Mouse (Mus musculus) forebrain, embryonic 13.5 days (tissue): Measurements from ENCODE around the gene Cdkl5. TPM values are rescaled to one million over a fixed set of nuclear protein-coding genes. Genes with fewer than 3 reads are reported as not detected.

Experiments used
- ATAC-seq: fragments of 200-750 bp; cut with Nextera tagmentation; 2 replicates; pipeline ENCODE4 v1.8.0; 2017
- H3K27ac ChIP-seq: fragments of 300-500 bp; sonication (generic); 2 replicates; pipeline ENCODE4 v1.5.1; 2015; ENCODE audit warnings: inconsistent platforms, mild to moderate bottlenecking, moderate library complexity
- H3K27me3 ChIP-seq: fragments of 300-500 bp; sonication (generic); 2 replicates; pipeline ENCODE4 v1.6.1; 2015; ENCODE audit warnings: mild to moderate bottlenecking, inconsistent platforms
- H3K36me3 ChIP-seq: fragments of 300-500 bp; sonication (generic); 2 replicates; pipeline ENCODE4 v1.6.1; 2015; ENCODE audit warnings: mild to moderate bottlenecking, inconsistent platforms; ENCODE audit not compliant: poor library complexity, severe bottlenecking
- H3K4me1 ChIP-seq: fragments of 300-500 bp; sonication (generic); 2 replicates; pipeline ENCODE4 v1.6.1; 2015; ENCODE audit warnings: inconsistent platforms
- H3K4me2 ChIP-seq: fragments of 300-500 bp; sonication (generic); 2 replicates; pipeline ENCODE4 v1.6.1; 2015; ENCODE audit warnings: inconsistent platforms, mild to moderate bottlenecking, moderate library complexity
- H3K4me3 ChIP-seq: fragments of 300-500 bp; sonication (generic); 2 replicates; pipeline ENCODE4 v1.5.1; 2015; ENCODE audit warnings: mild to moderate bottlenecking, inconsistent platforms
- H3K9ac ChIP-seq: fragments of 300-500 bp; sonication (generic); 2 replicates; pipeline ENCODE4 v1.6.1; 2015; ENCODE audit warnings: mild to moderate bottlenecking, inconsistent platforms
- H3K9me3 ChIP-seq: fragments of 300-500 bp; sonication (generic); replicated peaks from 2 replicates; pipeline ENCODE4 v1.6.1; 2016; ENCODE audit warnings: inconsistent platforms
- WGBS: fragments of 180-500 bp; shearing (Covaris S2); methylation state at CpG from one replicate; pipeline ENCODE4 v1.1.7; 2015; 5-methylcytosine and 5-hydroxymethylcytosine counted together
- polyA plus RNA-seq: library from polyadenylated mRNA; unstranded; fragments of >200 nt; fragmentation: Nextera tagmentation; extraction: Ambion mirVana; gene quantifications from 2 replicates; pipeline ENCODE4 v1.2.1, GENCODE M21; 2015

Cdkl5 gene
- polyA plus RNA-seq, 1 experiment from 2014 or later: 4.3 TPM

DNA sequence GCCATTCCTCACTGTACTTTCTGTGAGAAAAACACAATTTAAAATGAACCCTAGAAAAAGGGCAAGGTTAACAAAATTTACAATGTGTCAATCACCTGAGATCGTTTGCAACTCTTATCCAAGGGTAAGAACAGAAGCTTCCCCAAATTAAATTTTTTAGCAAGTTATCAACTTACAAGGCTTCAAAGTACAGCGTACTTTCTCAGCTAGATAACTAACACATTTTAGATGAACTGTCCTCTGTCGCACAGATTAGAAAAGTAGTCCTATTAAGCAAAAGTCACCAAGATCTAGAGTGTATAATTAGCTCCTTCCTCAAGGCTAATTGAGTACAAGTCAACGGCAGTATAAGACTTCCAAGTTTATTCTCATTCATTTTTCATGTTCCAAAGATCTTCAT is 88.6 kb downstream of the Cdkl5 start:
- Histone ChIP-seq H3K9me3 (no peaks in the 10 kb centered on the region), H3K4me3 (no peak overlapping the region), H3K4me1 (no peaks in the 10 kb centered on the region), H3K9ac (no peak overlapping the region), H3K36me3 (no peaks in the 10 kb centered on the region), H3K4me2 (no peak overlapping the region), H3K27me3 (peaks cover 14% of the 10 kb centered on the region; the same call in 1 of the 2 replicates), H3K27ac (no peak overlapping the region)
- no peak for ATAC-seq
- WGBS: 76% methylated on average over 4 of the region's 4 CpGs

DNA sequence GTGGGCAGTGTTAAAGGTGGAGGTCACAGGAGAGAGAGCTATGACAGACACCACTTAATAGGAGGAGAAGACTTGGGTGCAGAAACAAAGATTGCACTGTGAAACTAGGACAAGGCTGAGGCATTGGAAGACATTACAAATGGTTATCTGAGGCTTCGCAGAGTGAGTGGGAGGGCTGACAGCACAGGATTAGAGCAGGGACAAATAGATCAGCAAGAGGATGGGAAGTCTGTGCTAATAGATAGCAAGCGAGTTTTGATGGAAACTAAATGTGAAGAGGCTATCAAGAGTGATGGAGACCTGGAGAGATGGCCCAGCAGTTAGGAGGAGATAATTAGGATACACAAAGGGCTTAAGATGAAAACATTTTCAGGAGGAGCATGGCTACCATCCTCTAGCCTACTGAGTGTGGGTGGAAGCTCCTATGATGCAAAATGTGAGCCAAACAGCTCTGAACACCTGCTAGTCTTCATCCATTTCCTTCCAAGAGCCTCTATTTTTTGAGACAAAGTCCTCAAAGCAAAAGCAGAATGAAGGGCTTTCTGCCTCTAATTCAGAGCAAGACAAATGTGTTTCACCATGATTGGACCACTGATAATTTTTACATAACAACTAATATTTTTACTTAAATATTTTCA is 89.3 kb downstream of the Cdkl5 start:
- WGBS: 74% methylated on average over 2 of the region's 2 CpGs
- H3K9me3 ChIP-seq: no peaks in the 10 kb centered on the region
- H3K9ac ChIP-seq: no peak overlapping the region
- H3K4me2 ChIP-seq: no peak overlapping the region
- no peak overlapping the region for H3K27ac ChIP-seq
- peaks cover 14% of the 10 kb centered on the region; the same call in 1 of the 2 replicates for H3K27me3 ChIP-seq
- H3K4me3 ChIP-seq: no peak overlapping the region
- no peak for ATAC-seq
- H3K4me1 ChIP-seq: no peaks in the 10 kb centered on the region
- H3K36me3 ChIP-seq: no peaks in the 10 kb centered on the region

DNA sequence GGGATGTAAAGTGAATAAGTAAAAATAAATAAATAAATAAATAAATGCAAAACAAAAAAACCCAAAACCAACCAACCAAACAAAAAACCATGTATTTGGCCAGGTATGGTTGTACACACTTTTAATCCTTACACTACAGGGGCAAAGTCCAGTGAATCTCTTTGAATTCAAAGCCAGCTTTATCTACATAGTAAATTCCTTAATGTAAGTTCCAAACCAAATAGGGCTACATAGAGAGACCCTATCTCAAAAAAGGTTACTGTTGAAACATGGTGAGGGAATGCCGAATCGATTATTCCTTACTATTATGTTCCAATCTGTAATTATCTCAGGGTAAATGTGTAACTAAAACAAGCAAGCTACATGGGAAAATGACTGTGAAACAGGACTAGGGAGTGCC is 93.4 kb downstream of the Cdkl5 start:
- no peak for ATAC-seq
- 90% methylated on average over 2 of the region's 2 CpGs for WGBS
- H3K27me3 ChIP-seq: peaks cover 16% of the 10 kb centered on the region; the same call in 1 of the 2 replicates
- no peaks in the 10 kb centered on the region for H3K4me1 ChIP-seq
- no peak overlapping the region for H3K4me2 ChIP-seq
- no peaks in the 10 kb centered on the region for H3K36me3 ChIP-seq
- H3K9me3 ChIP-seq: no peaks in the 10 kb centered on the region
- H3K27ac ChIP-seq: no peak overlapping the region
- no peak overlapping the region for H3K9ac ChIP-seq
- no peak overlapping the region for H3K4me3 ChIP-seq

DNA sequence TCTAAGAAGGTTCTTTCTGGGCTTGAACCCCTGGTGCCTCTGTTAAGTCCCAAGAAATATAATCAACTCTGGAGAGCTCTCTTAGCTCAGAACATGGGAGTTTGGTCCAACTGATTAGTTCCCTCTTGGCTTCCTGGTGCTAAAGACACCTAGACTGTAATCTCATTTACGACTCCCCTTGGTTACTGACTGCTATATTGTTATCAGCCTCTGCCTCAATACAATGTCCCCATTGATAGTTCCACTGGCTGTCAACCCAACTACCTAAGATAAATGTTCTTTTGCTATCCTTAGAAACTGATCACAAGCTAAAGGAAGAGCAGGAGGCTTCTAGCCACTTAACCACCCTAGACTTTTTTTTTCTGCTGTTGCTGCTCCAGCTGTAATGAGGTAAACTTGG is 102.4 kb downstream of the Cdkl5 start:
- Histone ChIP-seq H3K4me3 (no peak overlapping the region), H3K27me3 (peaks cover 6% of the 10 kb centered on the region; the same call in 1 of the 2 replicates), H3K4me2 (no peak overlapping the region), H3K9me3 (no peaks in the 10 kb centered on the region), H3K9ac (no peak overlapping the region), H3K36me3 (no peaks in the 10 kb centered on the region), H3K4me1 (no peaks in the 10 kb centered on the region), H3K27ac (no peak overlapping the region)
- no peak for ATAC-seq
- 45% methylated on average over 1 of the region's 1 CpGs for WGBS

DNA sequence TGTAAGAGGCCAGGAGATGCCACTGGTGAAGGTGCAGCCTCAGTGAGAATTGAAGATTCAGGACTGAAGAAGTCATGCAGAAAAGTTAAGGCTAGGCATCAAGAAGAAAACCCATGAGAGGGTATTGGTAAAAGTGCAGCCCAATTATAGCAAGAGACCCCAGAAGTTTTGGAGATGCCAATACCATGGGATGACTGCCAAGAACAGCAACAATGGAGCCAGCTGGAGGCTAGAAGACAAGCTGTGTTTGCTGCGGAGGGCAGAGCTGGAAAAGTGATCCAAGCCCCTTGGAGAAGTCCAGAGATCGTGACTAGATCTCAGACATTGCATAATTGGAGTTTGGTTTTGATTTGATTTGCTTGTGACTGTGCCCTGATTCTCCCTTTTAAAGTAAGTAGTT is 108.2 kb downstream of the Cdkl5 start:
- whole genome bisulfite sequencing: 54% methylated on average over 2 of the region's 2 CpGs
- no peaks in the 10 kb centered on the region for H3K9me3 ChIP-seq
- ATAC-seq: no peak
- peaks cover 3% of the 10 kb centered on the region; the same call in 1 of the 2 replicates for H3K27me3 ChIP-seq
- no peak overlapping the region for H3K4me2 ChIP-seq
- no peaks in the 10 kb centered on the region for H3K4me1 ChIP-seq
- no peak overlapping the region for H3K9ac ChIP-seq
- no peak overlapping the region for H3K27ac ChIP-seq
- no peak overlapping the region for H3K4me3 ChIP-seq
- H3K36me3 ChIP-seq: no peaks in the 10 kb centered on the region

DNA sequence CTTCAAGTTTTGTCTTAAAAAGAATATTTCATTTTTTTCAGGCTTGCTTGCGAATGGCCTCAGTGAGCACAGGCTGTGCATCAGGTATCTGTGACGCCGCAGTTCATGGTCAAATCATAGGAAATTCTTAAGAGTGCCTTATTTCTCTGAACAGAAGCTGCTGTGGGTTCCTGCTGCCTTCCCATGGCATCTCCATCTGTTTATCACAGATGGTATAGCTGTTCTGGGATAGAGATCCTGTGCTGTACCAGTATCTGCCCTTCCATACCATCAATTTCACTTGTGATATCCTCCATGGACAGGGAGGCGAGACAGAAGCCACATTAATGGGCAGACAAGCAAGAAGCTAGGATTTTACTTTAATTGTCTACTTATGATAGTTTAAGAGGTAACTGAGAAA is 127.9 kb downstream of the Cdkl5 start:
- H3K4me3 ChIP-seq: no peak overlapping the region
- H3K4me1 ChIP-seq: no peaks in the 10 kb centered on the region
- ATAC-seq: peak; percentile 51; the same call in 1 of the 2 replicates
- WGBS: 87% methylated on average over 4 of the region's 4 CpGs
- H3K27ac ChIP-seq: no peak overlapping the region
- no peaks in the 10 kb centered on the region for H3K9me3 ChIP-seq
- H3K36me3 ChIP-seq: no peaks in the 10 kb centered on the region
- H3K27me3 ChIP-seq: peaks cover 15% of the 10 kb centered on the region; the same call in 1 of the 2 replicates
- H3K9ac ChIP-seq: no peak overlapping the region
- H3K4me2 ChIP-seq: no peak overlapping the region

DNA sequence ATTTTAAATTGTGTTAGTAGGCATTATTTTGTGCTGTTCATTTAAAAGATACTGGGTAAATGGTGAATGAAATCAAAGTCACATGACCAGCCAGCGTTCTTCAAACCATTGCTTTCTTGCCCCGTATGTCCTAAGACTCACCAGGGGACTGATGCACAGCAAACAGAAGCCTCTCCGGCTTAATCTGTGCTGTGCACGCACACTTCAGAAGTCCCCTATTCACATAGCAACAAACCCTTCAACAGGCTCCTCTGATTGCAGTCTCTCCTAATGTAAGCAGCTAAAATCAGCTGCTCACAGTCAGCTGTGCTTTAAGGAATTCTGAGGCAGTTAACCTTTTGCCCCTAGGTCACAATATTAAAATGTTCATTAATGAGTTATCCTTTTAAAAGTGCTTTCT is 129.5 kb downstream of the Cdkl5 start:
- peaks cover 15% of the 10 kb centered on the region; the same call in 1 of the 2 replicates for H3K27me3 ChIP-seq
- H3K36me3 ChIP-seq: no peaks in the 10 kb centered on the region
- H3K4me1 ChIP-seq: no peaks in the 10 kb centered on the region
- H3K27ac ChIP-seq: no peak overlapping the region
- no peaks in the 10 kb centered on the region for H3K9me3 ChIP-seq
- WGBS: 26% methylated on average over 4 of the region's 4 CpGs
- no peak for ATAC-seq
- no peak overlapping the region for H3K4me2 ChIP-seq
- no peak overlapping the region for H3K4me3 ChIP-seq
- H3K9ac ChIP-seq: no peak overlapping the region

DNA sequence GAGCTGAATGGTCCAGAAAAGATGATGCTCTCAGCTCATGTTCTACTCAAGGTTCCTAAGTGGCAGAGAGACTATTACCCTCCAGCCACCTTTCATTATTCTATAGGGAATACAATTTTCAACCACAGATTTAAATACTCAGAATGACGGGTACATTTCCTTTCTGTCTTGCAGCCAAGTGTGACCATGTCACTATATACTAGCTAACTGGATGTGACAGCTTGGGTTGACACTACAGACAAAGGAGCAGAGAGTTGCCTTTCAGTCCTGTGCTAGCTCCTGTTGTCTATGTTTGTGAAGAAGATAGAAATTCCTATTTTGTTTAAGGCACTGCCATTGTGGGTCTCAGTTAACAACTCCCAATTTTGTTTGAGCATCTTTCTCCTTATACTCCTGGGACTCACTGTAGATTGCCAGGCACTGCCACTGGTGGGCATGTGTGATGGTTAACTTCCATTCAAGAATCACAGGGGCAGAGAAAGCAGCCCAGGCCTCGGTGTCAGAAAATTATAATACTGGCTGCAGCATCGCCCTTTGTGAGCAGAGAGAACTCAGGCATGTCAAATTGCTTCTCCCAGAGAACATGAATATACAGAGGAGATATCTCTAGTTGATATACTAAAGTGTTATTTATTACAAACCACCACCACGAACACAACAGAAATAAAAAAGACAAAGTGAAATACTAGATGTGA is 130.7 kb downstream of the Cdkl5 start:
- no peak overlapping the region for H3K4me3 ChIP-seq
- WGBS: 62% methylated on average over 4 of the region's 4 CpGs
- H3K9ac ChIP-seq: no peak overlapping the region
- H3K27ac ChIP-seq: no peak overlapping the region
- no peak for ATAC-seq
- H3K4me1 ChIP-seq: no peaks in the 10 kb centered on the region
- no peak overlapping the region for H3K4me2 ChIP-seq
- peaks cover 15% of the 10 kb centered on the region; the same call in 1 of the 2 replicates for H3K27me3 ChIP-seq
- H3K9me3 ChIP-seq: no peaks in the 10 kb centered on the region
- no peaks in the 10 kb centered on the region for H3K36me3 ChIP-seq

DNA sequence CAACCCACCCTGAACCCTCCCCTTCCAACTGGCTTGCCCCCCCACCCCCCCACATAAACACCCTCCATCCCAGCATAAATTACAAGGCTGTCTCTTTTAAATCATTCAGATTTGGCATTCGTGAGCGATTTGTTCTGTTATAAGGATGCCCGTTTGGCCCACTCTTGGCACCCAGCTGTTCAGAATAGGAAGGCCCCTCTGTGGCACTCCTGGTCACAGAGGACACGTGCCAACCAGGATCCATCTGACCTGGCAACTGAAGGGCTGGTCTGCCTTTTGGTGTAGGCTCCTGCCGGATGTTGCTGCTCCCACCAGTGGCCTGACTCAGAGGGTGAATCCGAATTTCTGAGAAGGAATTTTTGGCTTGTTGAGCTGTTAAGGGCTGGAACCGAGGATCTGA is 186.3 kb downstream of the Cdkl5 start:
- H3K4me1 ChIP-seq: no peaks in the 10 kb centered on the region
- no peaks in the 10 kb centered on the region for H3K9me3 ChIP-seq
- WGBS: 72% methylated on average over 7 of the region's 7 CpGs
- ATAC-seq: no peak
- H3K27ac ChIP-seq: no peak overlapping the region
- H3K36me3 ChIP-seq: no peaks in the 10 kb centered on the region
- H3K27me3 ChIP-seq: 0 out of 2 replicates have a peak, but pooled peaks cover 15% of the 10 kb centered on the region
- no peak overlapping the region for H3K4me3 ChIP-seq
- H3K9ac ChIP-seq: no peak overlapping the region
- no peak overlapping the region for H3K4me2 ChIP-seq

DNA sequence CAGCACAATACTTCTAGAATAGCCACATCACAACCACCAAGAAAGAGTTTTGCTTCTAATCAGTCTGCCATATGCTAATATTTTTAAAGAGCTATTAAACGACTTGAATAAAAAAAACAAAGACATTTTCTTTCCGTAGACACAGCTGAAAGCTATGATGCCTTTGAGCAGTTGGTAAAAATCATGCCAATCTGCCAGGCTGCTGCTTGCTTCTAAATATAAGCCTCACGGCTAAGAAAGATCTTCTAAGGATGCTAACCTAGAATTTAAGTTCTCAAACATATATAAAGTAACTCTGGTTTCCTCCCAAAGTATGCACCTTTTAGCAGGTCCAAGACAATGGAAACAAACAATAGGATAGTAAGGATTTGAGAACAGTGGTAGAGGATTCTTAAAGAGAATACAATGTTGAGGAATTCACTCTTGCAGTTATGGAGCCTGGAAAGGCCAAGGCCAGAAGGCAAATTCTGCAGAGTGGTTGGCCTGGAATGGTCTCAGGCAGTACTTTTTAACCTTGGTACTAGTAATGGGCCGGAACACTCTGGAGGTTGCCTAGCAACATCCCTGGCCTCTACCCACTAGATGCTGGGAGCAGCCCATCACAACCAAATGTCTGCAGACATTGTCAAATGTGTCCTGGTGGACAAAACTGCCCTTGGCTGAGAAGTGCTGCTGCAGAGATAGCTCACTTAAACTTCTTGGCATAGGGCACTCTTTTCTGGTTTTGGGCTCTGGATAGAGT is 189.9 kb downstream of the Cdkl5 start:
- Histone ChIP-seq H3K4me3 (no peak overlapping the region), H3K27me3 (peaks cover 17% of the 10 kb centered on the region; the same call in 1 of the 2 replicates), H3K27ac (no peak overlapping the region), H3K4me2 (no peak overlapping the region), H3K36me3 (no peaks in the 10 kb centered on the region), H3K9ac (no peak overlapping the region), H3K4me1 (no peaks in the 10 kb centered on the region), H3K9me3 (no peaks in the 10 kb centered on the region)
- WGBS: 78% methylated on average over 4 of the region's 4 CpGs
- ATAC-seq: no peak

DNA sequence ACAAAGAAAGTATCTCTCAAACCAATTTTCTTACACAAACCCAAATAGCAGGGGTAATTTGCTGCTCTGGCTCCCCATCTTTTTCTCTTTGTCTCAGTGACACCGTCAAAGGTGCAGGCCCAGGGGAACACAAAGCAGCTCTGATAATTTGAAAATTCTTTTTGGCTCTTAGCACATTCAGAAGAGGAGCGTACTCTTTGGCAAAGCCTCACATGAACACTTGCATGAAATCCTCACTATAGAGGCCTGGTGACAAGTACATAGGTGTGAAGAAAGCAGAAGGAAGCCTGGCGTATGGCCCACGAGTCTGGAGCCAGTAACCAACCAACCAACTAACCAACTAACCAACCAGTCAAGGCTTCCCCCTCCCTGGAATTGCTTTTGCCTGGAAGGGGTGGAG is 199.6 kb downstream of the Cdkl5 start:
- Histone ChIP-seq H3K4me2 (no peak overlapping the region), H3K27me3 (0 out of 2 replicates have a peak, but pooled peaks cover 11% of the 10 kb centered on the region), H3K4me1 (no peaks in the 10 kb centered on the region), H3K36me3 (no peaks in the 10 kb centered on the region), H3K4me3 (no peak overlapping the region), H3K9ac (no peak overlapping the region), H3K9me3 (no peaks in the 10 kb centered on the region), H3K27ac (no peak overlapping the region)
- WGBS: 63% methylated on average over 4 of the region's 4 CpGs
- peak; percentile 50; the same call in 1 of the 2 replicates for ATAC-seq

DNA sequence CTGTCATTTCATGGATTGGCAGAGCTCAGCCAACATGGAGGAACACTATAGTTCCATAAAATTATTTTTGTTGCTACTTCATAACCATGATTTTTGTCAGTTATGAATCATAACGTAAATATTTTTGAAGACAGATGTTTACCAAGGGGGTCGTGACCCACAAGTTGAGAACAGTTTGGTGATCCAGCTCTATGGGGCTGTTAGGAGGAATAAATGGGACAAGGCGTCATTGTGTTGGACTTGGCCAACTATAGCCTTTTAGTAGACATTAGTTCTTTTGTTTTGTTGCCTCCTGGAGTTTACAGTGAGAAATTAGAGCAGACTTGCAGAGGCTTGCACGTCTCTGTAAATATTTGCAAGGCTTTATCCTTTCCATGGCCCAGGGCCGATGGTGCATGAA is 212.2 kb downstream of the Cdkl5 start:
- no peaks in the 10 kb centered on the region for H3K4me1 ChIP-seq
- ATAC-seq: no peak
- no peak overlapping the region for H3K9ac ChIP-seq
- H3K4me3 ChIP-seq: no peak overlapping the region
- no peak overlapping the region for H3K27ac ChIP-seq
- no peak overlapping the region for H3K4me2 ChIP-seq
- H3K27me3 ChIP-seq: no peaks in the 10 kb centered on the region
- WGBS: 79% methylated on average over 5 of the region's 5 CpGs
- no peaks in the 10 kb centered on the region for H3K36me3 ChIP-seq
- no peaks in the 10 kb centered on the region for H3K9me3 ChIP-seq
